Mouse (Mus musculus) ovary, postnatal 10 days (tissue): ENCODE data around the gene Tedc1.
A peak's percentile ranks its signal among the peaks of the same experiment; 100 is the strongest.
"Not testable (repeated sequence)": the region's sequence is repeated elsewhere in the genome, so short reads cannot be mapped to it uniquely, and the experiment has no call there.

ENCODE experiments used
- DNase-seq: peaks from one replicate; pipeline ENCODE4 v3.0.0; 2022; ENCODE audit warnings: low spot score

The Tedc1 gene

GRCm38 (mm10) chr12:113152991-113153525, 3.2 kb upstream of the Tedc1 start:
- no peak for DNase-seq

GRCm38 (mm10) chr12:113153971-113154370, 2.2 kb upstream of the Tedc1 start:
- no peak for DNase-seq

GRCm38 (mm10) chr12:113154747-113155075, 1.5 kb upstream of the Tedc1 start:
- no peak for DNase-seq

GRCm38 (mm10) chr12:113155076-113155771, 997 bp upstream of the Tedc1 start:
- DNase-seq, result peak; percentile 37

GRCm38 (mm10) chr12:113156540-113156929, 314 bp downstream of the Tedc1 start:
- DNase-seq, result no peak

- DNase-seq, result no peak
Measured at GRCm38 (mm10) chr12:113157002-113157401, 781 bp downstream of the Tedc1 start.

GRCm38 (mm10) chr12:113157521-113157920, 1.3 kb downstream of the Tedc1 start:
- no peak for DNase-seq

- no peak for DNase-seq
Measured at GRCm38 (mm10) chr12:113157971-113158370, 1.8 kb downstream of the Tedc1 start.

- DNase-seq, result no peak
Measured at GRCm38 (mm10) chr12:113163561-113164006, 7.4 kb downstream of the Tedc1 start.

GRCm38 (mm10) chr12:113168031-113168536, 11.9 kb downstream of the Tedc1 start:
- no peak for DNase-seq

GRCm38 (mm10) chr12:113176960-113177725, 20.9 kb downstream of the Tedc1 start:
- no peak for DNase-seq

GRCm38 (mm10) chr12:113181020-113181419, 24.8 kb downstream of the Tedc1 start:
- no peak for DNase-seq

- DNase-seq, result no peak
Measured at GRCm38 (mm10) chr12:113184945-113185344, 28.7 kb downstream of the Tedc1 start.

- no peak for DNase-seq
Measured at GRCm38 (mm10) chr12:113185442-113186291, 29.4 kb downstream of the Tedc1 start, which contains the start of gene Tmem121. Tmem121 (plus strand) TSS chr12:113185930.

GRCm38 (mm10) chr12:113186326-113187010, 30.2 kb downstream of the Tedc1 start:
- DNase-seq, result no peak

- DNase-seq, result no peak
Measured at GRCm38 (mm10) chr12:113187011-113187375, 30.8 kb downstream of the Tedc1 start.

- DNase-seq, result peak; percentile 43
Measured at GRCm38 (mm10) chr12:113187584-113188295, 31.5 kb downstream of the Tedc1 start.

GRCm38 (mm10) chr12:113188349-113189055, 32.3 kb downstream of the Tedc1 start:
- DNase-seq, result no peak

- DNase-seq, result no peak
Measured at GRCm38 (mm10) chr12:113193423-113193822, 37.2 kb downstream of the Tedc1 start.

- DNase-seq, result not testable (repeated sequence)
Measured at GRCm38 (mm10) chr12:113199132-113199531, 42.9 kb downstream of the Tedc1 start.
